Mouse (Mus musculus): ENCODE data around the gene Mzt1.

Mzt1 gene

GRCm38 (mm10) chr14:99010920-99011313 is 35.0 kb downstream of the Mzt1 start:
- DNase-seq (ENCODE audit: low read depth) = no peak

- no peak for DNase-seq (ENCODE audit: low read depth)
Observed at GRCm38 (mm10) chr14:99010224-99010919, 35.6 kb downstream of the Mzt1 start.

- DNase-seq (ENCODE audit: low read depth) = no peak
Observed at GRCm38 (mm10) chr14:98994218-98994617, 51.7 kb downstream of the Mzt1 start, which contains the start of gene Rpl36a-ps1. Gene Rpl36a-ps1, minus strand, starts transcription at chr14:98994318.

- no peak for DNase-seq (ENCODE audit: low read depth)
Observed at GRCm38 (mm10) chr14:98992482-98992881, 53.5 kb downstream of the Mzt1 start.

GRCm38 (mm10) chr14:98990636-98991035 is 55.3 kb downstream of the Mzt1 start:
- DNase-seq (ENCODE audit: low read depth) = no peak

GRCm38 (mm10) chr14:98989818-98990217 is 56.1 kb downstream of the Mzt1 start:
- DNase-seq (ENCODE audit: low read depth) = no peak

Measured in c-Kit-positive CD71-positive TER-119-negative erythroid progenitor cells, embryonic 14.5 days (primary cell).